Mouse (Mus musculus): ENCODE measurements around the gene Tmem243. TPM values are rescaled to one million over a fixed set of nuclear protein-coding genes. Genes with fewer than 3 reads are reported as not detected.

Gene Tmem243
- polyA plus RNA-seq (2015; fragmentation: Nextera tagmentation; extraction: Ambion mirVana): 116 and 117 TPM in 2 replicates

DNA sequence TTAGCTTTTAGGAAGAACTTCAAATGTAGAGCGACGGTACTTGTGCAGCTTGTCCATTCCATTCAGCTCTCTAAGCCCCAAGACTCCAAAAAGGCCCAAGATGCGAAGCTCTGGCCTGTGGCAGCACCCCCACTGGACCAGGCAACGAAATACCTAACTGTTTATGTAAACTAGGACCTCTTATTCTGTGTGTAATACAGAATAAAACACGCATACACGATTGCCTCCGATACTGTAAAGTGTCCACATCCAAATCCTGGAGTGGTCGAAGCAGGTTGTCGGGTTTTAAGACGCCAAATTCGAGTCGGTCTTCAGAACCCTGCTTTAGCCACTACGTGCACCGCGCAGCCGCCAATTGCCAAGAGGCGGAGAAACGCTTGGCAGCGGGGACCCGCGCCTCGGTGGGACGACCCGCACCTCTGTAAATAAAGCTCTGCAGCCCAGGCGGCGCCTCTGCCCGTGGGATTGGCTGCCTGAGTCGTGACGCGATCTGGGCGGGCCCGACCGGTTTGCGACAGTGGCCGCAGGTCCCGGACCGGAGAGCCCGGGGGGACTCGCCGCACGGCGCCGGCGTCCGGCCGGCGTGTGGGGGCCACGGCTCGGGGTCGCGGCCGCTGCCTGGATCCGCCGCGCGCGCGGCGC, at the start of gene Tmem243:
Tmem243 (plus strand) TSS at position 462 of the 642 bp plus-strand sequence.
- ATAC-seq: peak; percentile 92
- Histone ChIP-seq H3K27me3 (replicated peaks; ENCODE audit: control insufficient read depth, insufficient read depth, low read length) (no peaks in the 10 kb centered on the region), H3K4me3 (ENCODE audit: low read depth, low read length) (peak within 1 kb of the TSS; percentile 99), H3K36me3 (ENCODE audit: control insufficient read depth, insufficient read depth) (no peaks in the 10 kb centered on the region), H3K4me1 (replicated peaks; ENCODE audit: control insufficient read depth, insufficient read depth, low read length) (no peaks in the 10 kb centered on the region), H3K9me3 (ENCODE audit: control insufficient read depth) (no peaks in the 10 kb centered on the region), H3K4me2 (replicated peaks; ENCODE audit: low read depth) (peak within 1 kb of the TSS; percentile 82), H3K27ac (ENCODE audit: low read depth, low read length) (peak within 1 kb of the TSS; percentile 98), H3K9ac (ENCODE audit: low read depth, low read length) (peak within 1 kb of the TSS; percentile 99)
- TF ChIP-seq CTCF (IDR thresholded peaks at IDR 0.05; ENCODE audit: low read depth): peak; percentile 19; the same call in 1 of the 2 replicates
- WGBS: under 1% methylated on average over 59 of the region's 59 CpGs

DNA sequence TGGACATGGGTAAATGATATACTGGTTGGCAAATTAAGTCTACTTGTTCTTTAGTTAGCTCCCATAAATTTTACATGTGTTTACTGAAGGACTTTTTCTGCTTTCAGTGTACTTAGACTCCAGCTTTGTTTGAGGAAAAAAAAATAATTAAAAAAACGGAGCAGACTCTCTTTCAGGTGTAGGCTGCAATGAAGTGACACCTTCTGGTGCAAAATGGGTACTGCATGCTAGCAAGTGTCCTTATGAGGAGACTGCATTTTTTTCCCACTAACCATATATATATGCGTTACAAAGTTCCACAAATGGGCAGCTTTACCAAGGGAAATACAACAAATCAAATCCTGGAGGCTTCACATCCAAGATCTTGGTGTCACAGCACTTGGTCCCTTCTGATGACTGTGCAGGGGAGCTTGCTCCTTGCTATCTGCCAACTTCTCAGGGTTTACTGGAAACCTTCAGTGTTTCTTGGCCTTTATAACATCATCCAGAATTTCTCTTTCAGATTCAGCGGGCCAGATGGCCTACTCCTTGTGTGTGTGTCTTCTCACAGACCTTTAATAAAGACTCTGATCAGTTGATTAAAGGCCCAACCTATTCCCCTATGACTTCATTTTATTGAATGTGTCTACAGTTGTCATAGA, 44.3 kb upstream of the Tmem243 start:
- no peaks in the 10 kb centered on the region for H3K36me3 ChIP-seq (ENCODE audit: control insufficient read depth, insufficient read depth)
- H3K4me3 ChIP-seq (ENCODE audit: low read depth, low read length): no peak overlapping the region
- no peaks in the 10 kb centered on the region for H3K27me3 ChIP-seq (replicated peaks; ENCODE audit: control insufficient read depth, insufficient read depth, low read length)
- peak; percentile 90 for TF ChIP-seq CTCF (IDR thresholded peaks at IDR 0.05; ENCODE audit: low read depth)
- ATAC-seq: peak; percentile 50; the same call in 1 of the 2 replicates
- no peak overlapping the region for H3K27ac ChIP-seq (ENCODE audit: low read depth, low read length)
- 19% methylated on average over 3 of the region's 3 CpGs for WGBS
- no peaks in the 10 kb centered on the region for H3K9me3 ChIP-seq (ENCODE audit: control insufficient read depth)
- H3K9ac ChIP-seq (ENCODE audit: low read depth, low read length): no peak overlapping the region
- no peak overlapping the region for H3K4me2 ChIP-seq (replicated peaks; ENCODE audit: low read depth)
- H3K4me1 ChIP-seq (replicated peaks; ENCODE audit: control insufficient read depth, insufficient read depth, low read length): no peaks in the 10 kb centered on the region

DNA sequence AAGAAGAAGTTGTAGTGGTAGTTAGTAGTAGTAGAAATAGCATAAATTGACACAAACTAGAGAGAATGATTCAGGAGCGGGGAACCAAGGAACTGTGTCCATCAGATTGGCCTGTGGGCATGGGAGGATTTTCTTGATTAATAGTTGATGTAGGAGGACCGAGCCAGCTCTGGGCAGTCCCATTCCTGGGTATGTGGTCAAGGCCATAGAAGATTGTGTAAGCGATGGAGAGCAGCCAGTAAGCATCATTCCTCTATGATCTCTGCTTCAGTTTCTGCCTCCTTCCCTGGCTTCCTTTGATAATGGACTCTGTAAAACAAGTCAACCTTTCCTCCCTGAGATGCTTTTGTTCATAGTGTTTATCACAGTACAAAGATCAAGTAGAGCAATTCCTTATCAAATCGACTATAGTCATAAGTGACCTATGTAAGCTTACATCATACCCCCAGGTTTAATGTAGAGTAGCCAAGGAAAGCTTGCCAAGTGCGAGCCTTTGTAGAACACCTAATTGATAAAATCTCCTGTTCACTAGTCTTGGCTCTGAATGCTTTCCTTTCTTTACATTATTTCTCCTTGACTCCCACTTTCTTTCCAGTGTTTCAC, 43.1 kb upstream of the Tmem243 start:
- TF ChIP-seq CTCF (IDR thresholded peaks at IDR 0.05; ENCODE audit: low read depth): no peak
- no peaks in the 10 kb centered on the region for H3K4me1 ChIP-seq (replicated peaks; ENCODE audit: control insufficient read depth, insufficient read depth, low read length)
- no peaks in the 10 kb centered on the region for H3K27me3 ChIP-seq (replicated peaks; ENCODE audit: control insufficient read depth, insufficient read depth, low read length)
- no peak overlapping the region; the same call in 1 of the 2 replicates for H3K4me2 ChIP-seq (replicated peaks; ENCODE audit: low read depth)
- no peaks in the 10 kb centered on the region for H3K9me3 ChIP-seq (ENCODE audit: control insufficient read depth)
- WGBS: 44% methylated on average over 5 of the region's 5 CpGs
- H3K36me3 ChIP-seq (ENCODE audit: control insufficient read depth, insufficient read depth): no peaks in the 10 kb centered on the region
- H3K4me3 ChIP-seq (ENCODE audit: low read depth, low read length): no peak overlapping the region
- H3K9ac ChIP-seq (ENCODE audit: low read depth, low read length): no peak overlapping the region
- H3K27ac ChIP-seq (ENCODE audit: low read depth, low read length): peak overlapping the region; percentile 83
- peak; percentile 94 for ATAC-seq

DNA sequence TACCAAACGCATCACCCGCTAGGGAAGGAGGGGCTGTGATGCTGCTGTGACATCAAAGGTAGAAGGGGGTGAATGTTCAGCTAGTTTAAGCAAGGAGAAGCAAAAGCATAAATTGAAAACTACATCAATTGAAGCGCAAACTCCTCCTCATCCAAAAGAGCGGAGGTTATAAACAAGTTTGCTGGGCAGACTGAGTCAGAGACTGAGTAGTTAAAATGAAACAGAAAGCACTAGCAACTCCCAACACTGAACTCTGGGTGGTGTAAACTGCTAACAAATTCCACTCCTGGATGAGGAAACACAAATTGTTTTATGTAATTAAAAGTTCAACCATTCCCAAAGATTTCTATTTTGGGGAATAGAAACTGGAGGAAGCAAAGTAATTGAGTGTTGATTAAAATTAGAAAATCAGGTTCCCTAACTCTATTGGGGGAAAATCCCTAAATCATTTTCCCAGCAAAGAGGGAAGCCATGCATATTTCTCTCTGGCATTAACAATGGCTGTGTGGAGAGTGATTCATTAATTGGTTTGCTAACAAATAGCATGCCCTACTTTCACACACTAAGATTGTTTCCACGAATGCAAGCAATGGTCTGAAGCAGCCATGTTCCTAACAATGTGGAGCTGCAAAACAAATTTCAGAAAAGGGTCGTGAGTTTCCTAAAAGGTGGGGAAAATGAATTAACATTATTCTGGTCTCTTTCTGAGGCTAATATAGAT, 41.0 kb upstream of the Tmem243 start:
- no peaks in the 10 kb centered on the region for H3K4me1 ChIP-seq (replicated peaks; ENCODE audit: control insufficient read depth, insufficient read depth, low read length)
- H3K27me3 ChIP-seq (replicated peaks; ENCODE audit: control insufficient read depth, insufficient read depth, low read length): no peaks in the 10 kb centered on the region
- no peaks in the 10 kb centered on the region for H3K9me3 ChIP-seq (ENCODE audit: control insufficient read depth)
- TF ChIP-seq CTCF (IDR thresholded peaks at IDR 0.05; ENCODE audit: low read depth): peak; percentile 54
- H3K27ac ChIP-seq (ENCODE audit: low read depth, low read length): no peak overlapping the region
- ATAC-seq: no peak
- WGBS: 65% methylated on average over 6 of the region's 6 CpGs
- no peak overlapping the region for H3K4me3 ChIP-seq (ENCODE audit: low read depth, low read length)
- no peaks in the 10 kb centered on the region for H3K36me3 ChIP-seq (ENCODE audit: control insufficient read depth, insufficient read depth)
- no peak overlapping the region for H3K4me2 ChIP-seq (replicated peaks; ENCODE audit: low read depth)
- no peak overlapping the region for H3K9ac ChIP-seq (ENCODE audit: low read depth, low read length)

DNA sequence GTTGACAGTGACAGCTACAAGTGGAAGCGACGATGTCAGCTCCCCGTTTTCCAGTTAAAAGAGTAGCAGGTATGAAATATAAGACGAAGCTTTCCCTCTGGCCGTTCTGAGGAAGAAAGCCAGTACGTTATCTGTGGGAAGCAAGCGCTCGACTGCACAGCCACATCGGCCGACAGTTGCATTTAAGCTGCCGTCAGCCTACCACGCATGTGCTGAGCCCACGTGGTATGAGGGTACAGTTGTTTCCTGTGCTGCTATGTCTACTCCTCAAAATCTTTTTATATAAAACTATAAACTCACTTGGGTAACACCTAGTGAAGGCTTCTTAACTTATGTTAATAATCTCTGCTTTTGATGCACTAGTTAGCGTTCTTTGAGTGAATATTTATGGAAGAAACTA, 40.2 kb upstream of the Tmem243 start:
- Histone ChIP-seq H3K9ac (ENCODE audit: low read depth, low read length) (no peak overlapping the region), H3K4me3 (ENCODE audit: low read depth, low read length) (no peak overlapping the region), H3K9me3 (ENCODE audit: control insufficient read depth) (no peaks in the 10 kb centered on the region), H3K4me2 (replicated peaks; ENCODE audit: low read depth) (no peak overlapping the region), H3K27ac (ENCODE audit: low read depth, low read length) (no peak overlapping the region), H3K4me1 (replicated peaks; ENCODE audit: control insufficient read depth, insufficient read depth, low read length) (no peaks in the 10 kb centered on the region), H3K27me3 (replicated peaks; ENCODE audit: control insufficient read depth, insufficient read depth, low read length) (no peaks in the 10 kb centered on the region), H3K36me3 (ENCODE audit: control insufficient read depth, insufficient read depth) (no peaks in the 10 kb centered on the region)
- TF ChIP-seq CTCF (IDR thresholded peaks at IDR 0.05; ENCODE audit: low read depth): no peak
- WGBS: 88% methylated on average over 14 of the region's 14 CpGs
- ATAC-seq: no peak

DNA sequence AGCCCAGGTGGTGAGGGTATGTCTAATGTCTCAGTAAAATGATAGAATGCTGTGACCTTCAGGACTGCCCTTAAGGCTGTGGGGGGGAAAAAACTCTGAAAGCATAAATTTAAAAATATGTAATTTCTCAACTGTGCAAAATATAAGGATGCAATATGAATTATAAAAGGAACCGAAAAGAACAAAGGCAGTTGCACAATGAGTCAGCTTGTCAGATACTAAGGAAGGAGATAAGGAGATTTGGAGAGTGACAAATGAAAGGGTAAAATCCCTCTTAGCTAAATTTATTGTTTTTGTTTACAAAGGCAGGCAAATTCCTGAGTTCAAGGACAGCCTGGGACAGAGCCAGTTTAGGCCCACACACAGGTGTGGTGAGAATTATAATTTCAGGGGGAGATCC, 36.3 kb upstream of the Tmem243 start:
- Histone ChIP-seq H3K4me2 (replicated peaks; ENCODE audit: low read depth) (no peak overlapping the region), H3K4me1 (replicated peaks; ENCODE audit: control insufficient read depth, insufficient read depth, low read length) (no peaks in the 10 kb centered on the region), H3K27ac (ENCODE audit: low read depth, low read length) (no peak overlapping the region), H3K4me3 (ENCODE audit: low read depth, low read length) (no peak overlapping the region), H3K9me3 (ENCODE audit: control insufficient read depth) (no peaks in the 10 kb centered on the region), H3K9ac (ENCODE audit: low read depth, low read length) (no peak overlapping the region), H3K36me3 (ENCODE audit: control insufficient read depth, insufficient read depth) (no peaks in the 10 kb centered on the region), H3K27me3 (replicated peaks; ENCODE audit: control insufficient read depth, insufficient read depth, low read length) (no peaks in the 10 kb centered on the region)
- TF ChIP-seq CTCF (IDR thresholded peaks at IDR 0.05; ENCODE audit: low read depth): no peak
- no peak for ATAC-seq
- WGBS: 84% methylated on average over 1 of the region's 1 CpGs
